Mouse (Mus musculus): ENCODE results near the gene Prdm11. TPM values are rescaled to one million over a fixed set of nuclear protein-coding genes. Genes with fewer than 3 reads are reported as not detected.

Gene Prdm11
- polyA plus RNA-seq, 2 experiments from 2014 or later, result 0.99 to 1.3 TPM

- ATAC-seq, result no peak
These were observed 34.5 kb downstream of the Prdm11 start for GRCm38 (mm10) chr2:93011465-93011864.

- ATAC-seq, result no peak
These were observed 37.8 kb downstream of the Prdm11 start for GRCm38 (mm10) chr2:93007967-93008685.

- ATAC-seq, result no peak
These were observed 40.9 kb downstream of the Prdm11 start for GRCm38 (mm10) chr2:93005028-93005427.

GRCm38 (mm10) chr2:92991976-92992375 lies 54.0 kb downstream of the Prdm11 start:
- no peak for ATAC-seq

- no peak for ATAC-seq
These were observed 56.4 kb downstream of the Prdm11 start for GRCm38 (mm10) chr2:92989593-92989992.

GRCm38 (mm10) chr2:92987901-92988631 lies 57.9 kb downstream of the Prdm11 start:
- no peak for ATAC-seq

GRCm38 (mm10) chr2:92987108-92987618 lies 58.8 kb downstream of the Prdm11 start:
- no peak for ATAC-seq

GRCm38 (mm10) chr2:92985600-92985999 lies 60.4 kb downstream of the Prdm11 start:
- ATAC-seq, result no peak

- no peak for ATAC-seq
These were observed 60.8 kb downstream of the Prdm11 start for GRCm38 (mm10) chr2:92985171-92985570.

GRCm38 (mm10) chr2:92984321-92985108 lies 61.5 kb downstream of the Prdm11 start:
- ATAC-seq, result no peak

GRCm38 (mm10) chr2:92983273-92983620 lies 62.7 kb downstream of the Prdm11 start:
- ATAC-seq, result no peak

GRCm38 (mm10) chr2:92982591-92983272 lies 63.2 kb downstream of the Prdm11 start:
- ATAC-seq, result no peak

- ATAC-seq, result no peak
These were observed 65.8 kb downstream of the Prdm11 start for GRCm38 (mm10) chr2:92980165-92980564.

- ATAC-seq, result no peak
These were observed 70.8 kb downstream of the Prdm11 start for GRCm38 (mm10) chr2:92975031-92975790.

GRCm38 (mm10) chr2:92973646-92974045 lies 72.3 kb downstream of the Prdm11 start:
- ATAC-seq, result no peak

- no peak for ATAC-seq
These were observed 73.9 kb downstream of the Prdm11 start for GRCm38 (mm10) chr2:92972071-92972470.

GRCm38 (mm10) chr2:92971536-92971935 lies 74.4 kb downstream of the Prdm11 start:
- ATAC-seq, result no peak

- ATAC-seq, result no peak
These were observed 74.9 kb downstream of the Prdm11 start for GRCm38 (mm10) chr2:92971069-92971468.

GRCm38 (mm10) chr2:92967839-92968166 lies 78.2 kb downstream of the Prdm11 start:
- no peak for ATAC-seq

- no peak for ATAC-seq
These were observed 78.7 kb downstream of the Prdm11 start for GRCm38 (mm10) chr2:92967032-92967838.

GRCm38 (mm10) chr2:92966257-92966656 lies 79.7 kb downstream of the Prdm11 start:
- ATAC-seq, result no peak

Measured in activated CD4-positive, CD25-positive, alpha-beta regulatory T cell, adult 4 months (primary cell).